Mouse (Mus musculus): ENCODE measurements around the gene Gm4177. TPM values are rescaled to one million over a fixed set of nuclear protein-coding genes. Genes with fewer than 3 reads are reported as not detected.
"Not testable (repeated sequence)": the region's sequence is repeated elsewhere in the genome, so short reads cannot be mapped to it uniquely, and the experiment has no call there.

Gm4177 gene
- polyA plus RNA-seq (2015; fragmentation: Nextera tagmentation; extraction: Ambion mirVana), result not detected in 2 replicates

GRCm38 (mm10) chr7:21796628-21797027 lies at the start of gene Gm4177:
Gm4177 (minus strand) TSS chr7:21796728.
- H3K9ac ChIP-seq (replicated peaks; ENCODE audit: low read depth, low read length); H3K4me2 ChIP-seq (ENCODE audit: low read length); H3K27ac ChIP-seq (ENCODE audit: low read length); H3K4me3 ChIP-seq (replicated peaks; ENCODE audit: low read length); H3K4me1 ChIP-seq (replicated peaks; ENCODE audit: control insufficient read depth, insufficient read depth, low read length); H3K27me3 ChIP-seq (replicated peaks; ENCODE audit: control insufficient read depth, insufficient read depth, low read length); H3K9me3 ChIP-seq (ENCODE audit: control insufficient read depth, low read length); ATAC-seq; H3K36me3 ChIP-seq (ENCODE audit: control insufficient read depth, insufficient read depth): not testable (repeated sequence)
- WGBS, result no CpG with 5 or more reads among the region's 3 CpGs

GRCm38 (mm10) chr7:21844167-21844566 lies 47.6 kb upstream of the Gm4177 start, which contains the start of gene Gm5725:
Gm5725 (minus strand) TSS chr7:21844267.
- H3K4me3 ChIP-seq (replicated peaks; ENCODE audit: low read length); H3K9me3 ChIP-seq (ENCODE audit: control insufficient read depth, low read length); H3K27ac ChIP-seq (ENCODE audit: low read length); H3K9ac ChIP-seq (replicated peaks; ENCODE audit: low read depth, low read length); H3K27me3 ChIP-seq (replicated peaks; ENCODE audit: control insufficient read depth, insufficient read depth, low read length); H3K4me2 ChIP-seq (ENCODE audit: low read length); ATAC-seq; H3K36me3 ChIP-seq (ENCODE audit: control insufficient read depth, insufficient read depth); H3K4me1 ChIP-seq (replicated peaks; ENCODE audit: control insufficient read depth, insufficient read depth, low read length): not testable (repeated sequence)
- no CpG with 5 or more reads among the region's 1 CpGs for WGBS

DNA sequence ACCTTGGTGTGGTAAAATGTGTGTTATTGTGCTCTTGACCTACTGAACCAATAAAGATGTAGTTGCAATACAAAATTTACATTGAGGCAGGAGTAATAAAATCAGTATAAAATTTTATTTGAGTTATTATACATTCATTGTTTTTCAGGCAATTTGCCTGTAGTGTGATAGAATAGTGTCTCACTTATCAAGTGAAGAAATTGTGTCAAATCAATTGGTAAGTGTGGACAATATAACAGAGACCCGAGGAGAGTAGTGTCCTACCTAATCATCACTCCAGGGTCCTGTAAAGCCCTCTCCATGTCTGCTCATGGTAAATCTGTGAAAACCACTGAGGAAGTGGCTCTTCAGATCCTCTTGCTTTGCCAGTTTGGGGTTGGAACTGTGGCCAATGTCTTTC lies 35.5 kb upstream of the Gm4177 start, which contains the start of gene Vmn1r135:
Gene Vmn1r135 (plus strand): TSS at position 301 of the 400 bp plus-strand sequence.
- not testable (repeated sequence) for H3K27me3 ChIP-seq (replicated peaks; ENCODE audit: control insufficient read depth, insufficient read depth, low read length); H3K4me2 ChIP-seq (ENCODE audit: low read length); H3K27ac ChIP-seq (ENCODE audit: low read length); H3K36me3 ChIP-seq (ENCODE audit: control insufficient read depth, insufficient read depth); H3K4me3 ChIP-seq (replicated peaks; ENCODE audit: low read length); ATAC-seq; H3K4me1 ChIP-seq (replicated peaks; ENCODE audit: control insufficient read depth, insufficient read depth, low read length); H3K9ac ChIP-seq (replicated peaks; ENCODE audit: low read depth, low read length); H3K9me3 ChIP-seq (ENCODE audit: control insufficient read depth, low read length)
- no CpG with 5 or more reads among the region's 1 CpGs for WGBS

DNA sequence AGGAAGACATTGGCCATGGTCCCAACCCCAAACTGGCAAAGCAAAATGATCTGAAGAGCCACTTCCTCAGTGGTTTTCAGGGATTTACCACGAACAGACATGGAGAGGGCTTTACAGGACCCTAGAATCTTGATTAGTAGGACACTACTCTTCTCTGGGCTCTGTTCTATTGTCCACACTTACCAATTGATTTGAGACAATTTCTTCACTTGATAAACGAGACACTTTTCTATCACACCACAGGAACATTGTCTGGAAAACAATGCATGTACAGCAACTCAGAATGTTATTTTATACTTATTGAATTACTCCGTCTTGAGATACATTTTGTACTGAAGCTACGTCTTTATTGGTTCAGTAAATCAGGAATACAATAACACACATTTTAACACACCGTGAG lies 35.2 kb downstream of the Gm4177 start, which contains the start of gene Gm4175:
Gene Gm4175 (minus strand): TSS at position 101 of the 400 bp plus-strand sequence.
- not testable (repeated sequence) for ATAC-seq; H3K27me3 ChIP-seq (replicated peaks; ENCODE audit: control insufficient read depth, insufficient read depth, low read length); H3K4me3 ChIP-seq (replicated peaks; ENCODE audit: low read length); H3K4me2 ChIP-seq (ENCODE audit: low read length); H3K9me3 ChIP-seq (ENCODE audit: control insufficient read depth, low read length); H3K9ac ChIP-seq (replicated peaks; ENCODE audit: low read depth, low read length); H3K27ac ChIP-seq (ENCODE audit: low read length); H3K4me1 ChIP-seq (replicated peaks; ENCODE audit: control insufficient read depth, insufficient read depth, low read length); H3K36me3 ChIP-seq (ENCODE audit: control insufficient read depth, insufficient read depth)
- no CpG with 5 or more reads among the region's 5 CpGs for WGBS

Other genes with a start within 250 kb of the Gm4177 start
- not detected in 2 replicates for gene Vmn1r132, start 182.6 kb downstream of the Gm4177 start, polyA plus RNA-seq (2015; fragmentation: Nextera tagmentation; extraction: Ambion mirVana)
- gene Gm4175, start 35.3 kb downstream of the Gm4177 start, polyA plus RNA-seq (2015; fragmentation: Nextera tagmentation; extraction: Ambion mirVana), result not detected in 2 replicates
- not detected in 2 replicates for gene Vmn1r135, start 35.6 kb upstream of the Gm4177 start, polyA plus RNA-seq (2015; fragmentation: Nextera tagmentation; extraction: Ambion mirVana)
- gene Gm5725, start 47.5 kb upstream of the Gm4177 start, polyA plus RNA-seq (2015; fragmentation: Nextera tagmentation; extraction: Ambion mirVana), result not detected in 2 replicates
- not detected in 2 replicates for gene Gm5891, start 124.6 kb upstream of the Gm4177 start, polyA plus RNA-seq (2015; fragmentation: Nextera tagmentation; extraction: Ambion mirVana)
- not detected in 2 replicates for gene Vmn1r137, start 197.9 kb upstream of the Gm4177 start, polyA plus RNA-seq (2015; fragmentation: Nextera tagmentation; extraction: Ambion mirVana)
- not detected in 2 replicates for gene Vmn1r138, start 232.2 kb upstream of the Gm4177 start, polyA plus RNA-seq (2015; fragmentation: Nextera tagmentation; extraction: Ambion mirVana)